Mouse (Mus musculus) fat pad, adult 2 months (tissue): Measurements from ENCODE around the gene Ddx55.

Experiments
- DNase-seq: peaks from one replicate; pipeline ENCODE4 v3.0.0-alpha.2; 2011; ENCODE audit warnings: low read depth, low spot score; ENCODE audit errors: extremely low read depth

Ddx55 gene

DNA sequence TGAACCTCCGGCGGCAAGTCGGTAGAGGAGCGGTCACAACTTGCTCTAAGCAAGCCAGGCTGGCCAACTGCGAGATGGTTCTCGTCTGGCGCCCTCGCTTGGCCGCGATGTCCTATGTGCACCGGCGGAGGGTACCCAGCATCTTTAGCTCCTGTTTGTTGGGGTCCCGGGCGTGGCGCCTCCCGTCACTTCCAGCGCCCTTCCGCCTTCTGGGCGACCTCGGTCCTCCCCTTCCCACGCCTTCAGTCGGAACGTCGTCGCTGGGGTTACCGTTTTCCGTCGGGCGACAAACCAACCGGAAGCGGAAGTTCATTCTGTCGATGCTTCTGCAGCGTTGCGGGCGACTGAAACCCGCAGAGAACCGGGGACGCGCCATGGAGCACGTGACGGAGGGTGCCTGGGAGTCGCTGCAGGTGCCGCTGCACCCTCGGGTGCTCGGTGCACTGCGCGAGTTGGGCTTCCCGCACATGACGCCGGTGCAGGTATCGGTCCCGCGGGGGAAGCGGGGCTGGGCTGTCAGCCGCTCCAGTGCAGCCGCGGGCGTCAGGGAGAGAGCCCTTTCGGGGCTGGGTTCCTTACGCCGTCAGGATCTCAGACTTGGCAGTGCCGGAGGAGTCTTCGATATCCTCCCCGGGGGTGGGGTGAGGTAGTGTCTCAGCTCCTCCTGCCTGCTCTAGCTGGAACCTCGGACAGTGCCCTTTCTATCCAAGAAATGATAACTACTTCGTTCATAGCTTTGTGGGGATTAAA, at the start of gene Ddx55:
Ddx55 (plus strand) TSS at position 307 of the 750 bp plus-strand sequence.
- no peak for DNase-seq

- no peak for DNase-seq
Measured at GRCm38 (mm10) chr5:124503742-124504141, 48.9 kb upstream of the Ddx55 start.

- DNase-seq = no peak
Measured at GRCm38 (mm10) chr5:124505235-124505634, 47.4 kb upstream of the Ddx55 start.

- DNase-seq = no peak
Measured at GRCm38 (mm10) chr5:124506731-124507359, 45.8 kb upstream of the Ddx55 start.

- DNase-seq = no peak
Measured at GRCm38 (mm10) chr5:124509200-124509599, 43.5 kb upstream of the Ddx55 start.

DNA sequence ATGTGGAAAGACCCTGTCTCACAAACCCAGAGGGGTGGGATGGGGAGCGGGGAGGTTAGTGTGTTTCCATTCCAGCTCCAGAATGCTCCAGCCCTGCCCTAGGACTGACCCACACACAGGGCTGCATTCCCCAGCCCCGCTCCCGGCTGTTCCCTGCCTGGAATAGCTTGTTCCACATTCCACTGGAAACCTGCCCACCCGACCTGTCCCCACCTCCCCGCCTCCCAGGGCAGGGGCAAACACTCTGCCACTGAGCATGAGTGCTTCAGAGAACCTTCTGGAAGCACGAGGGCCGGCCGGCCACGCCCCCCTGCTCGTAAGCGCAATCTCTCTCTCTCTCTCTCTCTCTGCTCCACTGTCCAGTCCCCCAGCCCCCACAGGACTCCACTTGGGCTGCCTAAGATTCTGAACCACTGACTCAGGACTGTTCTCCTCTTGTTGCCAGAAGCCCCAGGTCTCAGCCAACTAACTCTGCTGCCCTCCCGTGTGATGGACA, 42.9 kb upstream of the Ddx55 start:
- DNase-seq = no peak

DNA sequence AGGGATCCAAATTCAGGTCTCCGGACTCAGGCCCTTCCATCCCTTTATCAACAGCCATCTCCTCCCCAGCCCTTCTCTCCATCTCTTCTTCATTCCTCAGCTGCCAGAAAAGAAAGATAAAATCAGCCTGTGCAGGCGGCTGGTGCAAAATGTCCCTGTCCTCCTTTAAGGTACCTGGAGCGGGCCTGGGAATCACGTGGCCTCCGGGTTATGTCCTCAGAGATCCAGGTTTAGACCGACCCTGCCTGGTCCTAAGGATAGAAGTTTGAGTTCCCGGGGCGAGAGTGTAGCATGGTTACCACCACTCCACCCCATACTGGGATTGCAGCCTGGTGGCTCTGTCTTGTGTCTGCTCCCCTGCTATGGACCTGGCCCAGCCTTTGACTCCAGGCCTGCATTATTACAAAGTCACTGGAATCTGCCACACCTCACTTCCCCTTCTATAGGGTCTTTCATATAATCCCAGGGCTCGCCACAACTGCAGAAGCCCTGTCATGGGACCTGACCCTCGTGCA, 42.1 kb upstream of the Ddx55 start:
- DNase-seq = no peak

GRCm38 (mm10) chr5:124515789-124516188, 36.9 kb upstream of the Ddx55 start:
- DNase-seq = no peak

GRCm38 (mm10) chr5:124518648-124519047, 34.0 kb upstream of the Ddx55 start:
- no peak for DNase-seq

DNA sequence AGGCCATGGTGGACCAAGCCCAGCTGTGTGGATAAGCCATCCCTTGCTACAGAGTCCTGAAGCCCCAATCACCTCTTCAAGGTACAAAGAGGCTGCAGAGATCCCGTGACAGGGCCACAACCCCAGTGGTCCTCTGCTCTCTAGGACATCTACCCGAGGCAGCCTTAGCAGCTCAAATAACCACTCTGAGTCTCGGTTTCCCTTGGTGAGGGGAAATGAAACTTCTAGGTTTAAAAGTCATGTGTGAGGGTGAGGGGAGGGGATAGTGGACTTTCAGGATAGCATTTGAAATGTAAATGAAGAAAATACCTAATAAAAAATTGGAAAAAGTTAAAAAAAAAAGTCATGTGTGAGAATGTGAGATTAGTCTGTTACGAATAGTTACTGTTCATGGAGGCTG, 31.1 kb upstream of the Ddx55 start:
- no peak for DNase-seq

DNA sequence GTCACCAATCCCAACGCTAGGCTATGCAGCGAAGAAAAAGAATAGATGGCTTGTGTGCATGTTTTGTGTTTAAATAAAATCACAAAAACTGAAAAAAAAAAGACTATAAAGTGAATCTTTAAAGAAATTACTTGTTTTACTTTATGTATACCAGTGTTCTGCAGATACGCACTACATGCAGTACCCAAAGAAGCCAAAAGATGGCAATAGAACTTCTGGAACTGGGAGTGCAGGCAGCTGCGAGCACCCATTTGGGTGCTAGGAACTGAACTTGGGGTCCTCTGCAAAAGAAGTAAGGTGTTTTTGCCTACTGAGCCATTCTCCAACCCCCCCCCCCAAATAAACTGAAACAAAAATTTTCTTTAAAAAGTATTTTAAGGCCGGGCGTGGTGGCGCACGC, 29.6 kb upstream of the Ddx55 start:
- DNase-seq = no peak

DNA sequence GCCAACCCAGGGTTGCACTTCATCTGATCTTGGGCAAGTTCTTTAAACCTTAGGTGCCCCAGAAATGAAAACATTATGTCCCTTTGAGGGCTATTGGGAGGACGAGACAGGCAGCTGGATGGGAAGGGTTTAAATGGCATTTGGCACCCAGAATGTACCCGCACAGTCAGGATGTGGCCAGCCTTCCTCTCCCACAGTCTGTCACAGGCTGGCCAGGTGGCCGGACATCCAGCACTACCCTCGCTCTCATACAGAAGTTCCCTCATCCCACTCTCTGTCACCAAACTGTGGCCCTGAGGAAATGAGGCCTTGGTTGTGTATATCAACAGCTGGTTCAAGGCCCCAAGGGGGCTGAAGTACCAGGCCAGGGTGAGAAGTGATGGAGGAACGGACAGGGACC, 27.7 kb upstream of the Ddx55 start:
- no peak for DNase-seq

- no peak for DNase-seq
Measured at GRCm38 (mm10) chr5:124528351-124528750, 24.3 kb upstream of the Ddx55 start.

GRCm38 (mm10) chr5:124528791-124529190, 23.9 kb upstream of the Ddx55 start:
- DNase-seq = no peak

GRCm38 (mm10) chr5:124529191-124529651, 23.4 kb upstream of the Ddx55 start:
- no peak for DNase-seq

GRCm38 (mm10) chr5:124529697-124530096, 23.0 kb upstream of the Ddx55 start:
- no peak for DNase-seq

DNA sequence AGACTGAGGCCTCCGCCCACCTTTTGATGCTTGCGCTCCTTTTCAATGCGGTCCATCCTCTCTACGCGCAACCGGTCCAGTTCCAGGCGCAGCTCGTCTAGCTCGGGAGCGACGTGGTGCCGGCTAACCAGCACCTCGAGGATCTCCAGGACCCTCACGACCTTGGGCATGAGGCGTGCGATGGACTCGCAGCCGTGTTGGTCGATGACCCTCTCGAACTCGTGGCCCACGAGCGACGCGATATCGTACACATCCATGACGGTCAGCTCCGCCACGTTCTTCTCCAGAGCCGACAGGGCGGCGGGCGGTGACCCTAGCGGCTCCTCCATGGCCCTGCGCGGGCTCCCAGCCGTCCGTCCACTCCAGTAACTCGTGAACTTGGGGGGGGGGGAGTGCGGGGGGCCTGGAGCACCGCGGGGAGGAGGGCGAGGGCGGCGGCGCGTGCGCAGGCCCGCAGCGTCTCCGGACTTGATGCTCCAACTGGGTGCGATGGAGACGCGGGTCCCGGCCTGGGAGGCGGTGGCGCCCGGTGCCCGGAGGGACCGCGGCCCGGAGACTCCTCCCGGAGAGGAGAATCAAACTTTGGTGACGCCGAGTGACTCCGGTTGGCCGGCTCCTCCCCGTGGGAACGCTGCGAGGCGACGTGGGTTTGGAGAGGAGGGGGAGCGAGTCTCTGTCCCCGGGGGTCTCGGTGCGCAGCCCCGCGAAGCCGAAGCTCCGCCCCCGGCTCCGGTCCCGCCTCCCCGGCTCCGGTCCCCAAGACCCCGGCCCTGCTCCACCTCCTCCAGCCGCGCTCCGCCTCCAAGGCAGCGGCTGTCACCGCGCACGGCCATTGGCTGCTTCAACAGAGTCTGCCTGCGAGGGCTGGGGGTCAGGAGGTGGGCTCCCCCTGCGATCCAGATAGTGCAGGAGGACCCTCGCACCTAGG, 21.7 kb upstream of the Ddx55 start, which contains the start of gene Rilpl1:
Rilpl1 (minus strand) TSS at position 737 of the 928 bp plus-strand sequence.
- DNase-seq = no peak

DNA sequence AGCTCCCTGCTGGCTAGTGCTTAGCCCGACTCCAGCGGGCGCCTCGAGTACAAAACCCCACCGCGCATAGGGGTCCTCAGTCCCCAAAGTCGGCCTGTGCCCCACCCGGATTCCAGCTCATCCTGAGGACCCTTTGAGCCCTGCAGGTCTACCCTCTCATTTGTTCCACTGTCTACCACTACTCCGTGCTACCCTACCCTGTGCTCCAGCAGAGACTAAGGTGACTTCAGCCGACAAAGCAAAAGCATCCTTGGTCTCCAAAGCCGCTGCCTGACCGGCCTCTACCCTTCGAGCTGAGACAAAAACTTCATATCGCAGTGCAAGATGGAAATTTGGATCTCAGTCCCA, 21.1 kb upstream of the Ddx55 start:
- DNase-seq = no peak

- DNase-seq = no peak
Measured at GRCm38 (mm10) chr5:124532451-124532850, 20.2 kb upstream of the Ddx55 start.

DNA sequence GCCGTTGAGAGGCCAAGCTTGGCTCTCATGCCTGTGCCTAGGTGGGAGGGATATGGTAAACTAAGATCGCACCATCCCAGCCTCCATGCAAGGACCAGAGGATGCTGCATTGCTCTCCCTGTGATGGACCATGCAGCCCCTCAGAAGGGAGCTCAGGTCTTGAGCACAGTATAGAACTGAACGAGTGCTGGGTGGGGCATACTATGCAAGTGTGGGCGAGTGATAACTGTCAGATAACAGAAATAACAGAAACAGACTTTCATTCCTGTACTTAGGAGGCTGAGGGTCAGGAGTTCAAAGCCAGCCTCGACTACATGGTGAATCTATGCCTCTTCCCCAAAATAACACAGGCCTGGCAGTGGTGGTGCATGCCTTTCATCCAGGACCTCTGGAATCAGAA, 17.6 kb upstream of the Ddx55 start:
- DNase-seq = no peak

GRCm38 (mm10) chr5:124536776-124537175, 15.9 kb upstream of the Ddx55 start:
- no peak for DNase-seq
